ENCODE assay signal across 12 mouse cellular contexts in genomic region chr9:91959592-91959991, GRCm38 (mm10).
A peak's percentile ranks its signal among the peaks of the same experiment; 100 is the strongest.
DNase-seq lines count a peak whose midpoint lies in the region; ATAC-seq and TF ChIP-seq lines count a peak whose summit lies in the region.
"Had no signal": no experiment of that assay in that cellular context is flagged by ENCODE, and none has a peak within 500 bp of the region (broad histone marks: within the 10 kb centered on the region; RNA-seq: fewer than 3 reads in every experiment).

No protein-coding gene starts in this region.

- no peak overlapping the region for H3K9ac ChIP-seq in kidney, postnatal 0 days (ENCODE audit: low read depth, low read length)
- H3K9ac ChIP-seq in midbrain, embryonic 15.5 days, result no peak overlapping the region
- H3K9ac ChIP-seq: kidney, embryonic 15.5 days; lung, embryonic 15.5 days; stomach, embryonic 15.5 days had no signal

- peak; percentile 26; the same call in 1 of the 2 replicates for TF ChIP-seq CTCF in kidney, postnatal 0 days (IDR thresholded peaks at IDR 0.05; ENCODE audit: low read depth)

- no peak overlapping the region for H3K4me3 ChIP-seq in kidney, postnatal 0 days (replicated peaks; ENCODE audit: low read depth, low read length)
- H3K4me3 ChIP-seq in midbrain, embryonic 15.5 days, result no peak overlapping the region
- H3K4me3 ChIP-seq: kidney, embryonic 15.5 days; lung, embryonic 15.5 days; stomach, embryonic 15.5 days had no signal

- H3K27me3 ChIP-seq in kidney, postnatal 0 days (ENCODE audit: insufficient read depth, low read length), result no peaks in the 10 kb centered on the region
- no peaks in the 10 kb centered on the region for H3K27me3 ChIP-seq in midbrain, embryonic 15.5 days (replicated peaks)
- H3K27me3 ChIP-seq: kidney, embryonic 15.5 days; lung, embryonic 15.5 days; stomach, embryonic 15.5 days had no signal

- H3K36me3 ChIP-seq in kidney, postnatal 0 days (ENCODE audit: insufficient read depth, low read length), result no peaks in the 10 kb centered on the region
- H3K36me3 ChIP-seq in midbrain, embryonic 15.5 days (replicated peaks), result no peaks in the 10 kb centered on the region
- H3K36me3 ChIP-seq: kidney, embryonic 15.5 days; lung, embryonic 15.5 days; stomach, embryonic 15.5 days had no signal

- no peak for ATAC-seq in kidney, postnatal 0 days (replicated peaks; ENCODE audit: low FRiP score, low read depth)
- ATAC-seq in midbrain, embryonic 15.5 days (replicated peaks), result peak; percentile 87

- 8% methylated on average over 1 of the region's 1 CpGs for WGBS in kidney, postnatal 0 days
- WGBS in midbrain, embryonic 15.5 days, result 8% methylated on average over 1 of the region's 1 CpGs

- peak; percentile 6 for DNase-seq in kidney, postnatal 0 days (ENCODE audit: low spot score)
- DNase-seq in kidney, postnatal 25 days, result no peak
- peak; percentile 42 for DNase-seq in Muller cell, postnatal 12 days (ENCODE audit: inconsistent ontology term)
- DNase-seq in cerebellum, adult 9-10 months, result peak; percentile 90
- DNase-seq in gastrocnemius, postnatal 25 days, result no peak
- DNase-seq in kidney, postnatal 10 days, result no peak
- DNase-seq: heart, postnatal 14 days; right cerebral cortex, postnatal 25 days had no signal

- no peaks in the 10 kb centered on the region for H3K9me3 ChIP-seq in kidney, postnatal 0 days (replicated peaks; ENCODE audit: low read length)
- no peaks in the 10 kb centered on the region for H3K9me3 ChIP-seq in midbrain, embryonic 15.5 days
- H3K9me3 ChIP-seq: kidney, embryonic 15.5 days; lung, embryonic 15.5 days; stomach, embryonic 15.5 days had no signal

- H3K4me2 ChIP-seq in kidney, postnatal 0 days (ENCODE audit: low read length), result no peak overlapping the region
- no peak overlapping the region for H3K4me2 ChIP-seq in midbrain, embryonic 15.5 days
- H3K4me2 ChIP-seq: kidney, embryonic 15.5 days; lung, embryonic 15.5 days; stomach, embryonic 15.5 days had no signal

- H3K27ac ChIP-seq in kidney, postnatal 0 days, result no peak overlapping the region
- no peak overlapping the region for H3K27ac ChIP-seq in midbrain, embryonic 15.5 days
- H3K27ac ChIP-seq: kidney, embryonic 15.5 days; lung, embryonic 15.5 days; stomach, embryonic 15.5 days had no signal

- no peaks in the 10 kb centered on the region for H3K4me1 ChIP-seq in kidney, postnatal 0 days (replicated peaks; ENCODE audit: insufficient read depth, low read length)
- no peaks in the 10 kb centered on the region for H3K4me1 ChIP-seq in midbrain, embryonic 15.5 days
- H3K4me1 ChIP-seq: kidney, embryonic 15.5 days; lung, embryonic 15.5 days; stomach, embryonic 15.5 days had no signal

Comparison
In these comparisons a context has a peak if more than half of its experiments do, and no peak if none do; other contexts are left out.
1. DNase-seq: peak in kidney, postnatal 0 days (single experiment), Muller cell, postnatal 12 days (single experiment) and cerebellum, adult 9-10 months (single experiment); none in kidney, postnatal 25 days (0 of 2), gastrocnemius, postnatal 25 days (single experiment) and kidney, postnatal 10 days (single experiment).